In the genomic region with DNA sequence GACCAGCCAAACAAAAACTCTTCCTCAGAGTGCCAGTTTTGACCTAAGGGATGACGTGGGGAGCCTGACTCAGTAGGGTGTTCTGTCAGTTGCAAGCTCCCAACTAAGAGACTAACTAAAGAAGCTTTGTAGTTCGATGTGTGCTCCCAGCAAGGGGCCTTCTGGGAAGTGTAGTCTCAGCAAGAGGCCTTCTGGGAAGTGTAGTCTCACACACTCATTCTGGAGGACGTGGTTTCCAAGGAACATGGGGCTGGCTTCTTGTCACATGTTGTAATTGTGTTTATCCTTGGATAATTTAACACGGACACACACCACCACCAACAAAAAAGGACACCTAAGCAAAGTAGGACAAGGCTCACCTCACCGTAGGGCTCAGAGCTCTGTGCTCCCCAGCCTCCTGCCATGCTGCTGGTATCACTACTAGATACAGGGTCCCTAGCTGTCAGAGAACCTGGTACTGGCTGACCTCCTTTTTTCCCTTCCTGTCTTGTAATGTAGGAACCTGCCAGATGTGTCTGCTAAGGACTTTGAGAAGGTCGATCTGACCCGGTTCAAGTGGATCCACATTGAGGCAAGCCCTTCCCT, we compare ENCODE assay signal across 8 mouse cellular contexts. TPM values are rescaled to one million over a fixed set of nuclear protein-coding genes. Genes with fewer than 3 reads are reported as not detected.
DNase-seq lines count a peak whose midpoint lies in the region; ATAC-seq lines count a peak whose summit lies in the region.

No protein-coding gene starts in this region.

- H3K27me3 ChIP-seq in hindbrain, embryonic 13.5 days, result peaks cover 14% of the 10 kb centered on the region; the same call in 1 of the 2 replicates
- H3K27me3 ChIP-seq in liver, embryonic 12.5 days (replicated peaks), result no peaks in the 10 kb centered on the region

- DNase-seq in left cerebral cortex, postnatal 14 days (ENCODE audit: low spot score in 2 of 2), result peak; percentile 62 to 72
- DNase-seq in left cerebral cortex, postnatal 4 days, result no peak
- DNase-seq in embryo, embryonic 9.5 days (ENCODE audit: extremely low spot score), result peak; percentile 28
- peak; percentile 41 for DNase-seq in right cerebral cortex, postnatal 25 days
- DNase-seq in c-Kit-positive CD71-positive TER-119-positive erythroid progenitor cells, embryonic 14.5 days (ENCODE audit: low spot score), result no peak
- DNase-seq in urinary bladder, adult 2 months (ENCODE audit: low spot score), result no peak

- WGBS in hindbrain, embryonic 13.5 days, result 45% methylated on average over 7 of the region's 7 CpGs
- WGBS in liver, embryonic 12.5 days (ENCODE audit: insufficient replicate concordance), result 46% methylated on average over 7 of the region's 7 CpGs

- H3K9me3 ChIP-seq in hindbrain, embryonic 13.5 days, result no peaks in the 10 kb centered on the region
- H3K9me3 ChIP-seq in liver, embryonic 12.5 days (replicated peaks), result no peaks in the 10 kb centered on the region

- no peak overlapping the region for H3K27ac ChIP-seq in hindbrain, embryonic 13.5 days
- no peak overlapping the region for H3K27ac ChIP-seq in liver, embryonic 12.5 days

- no peak overlapping the region for H3K4me3 ChIP-seq in hindbrain, embryonic 13.5 days
- H3K4me3 ChIP-seq in liver, embryonic 12.5 days, result no peak overlapping the region

- peak; percentile 77; the same call in 1 of the 2 replicates for ATAC-seq in hindbrain, embryonic 13.5 days (ENCODE audit: low FRiP score)
- ATAC-seq in liver, embryonic 12.5 days, result no peak

- peaks cover under 1% of the 10 kb centered on the region; the same call in 1 of the 2 replicates for H3K4me1 ChIP-seq in hindbrain, embryonic 13.5 days (replicated peaks)
- peaks cover 13% of the 10 kb centered on the region for H3K4me1 ChIP-seq in liver, embryonic 12.5 days

- H3K9ac ChIP-seq in hindbrain, embryonic 13.5 days, result no peak overlapping the region
- H3K9ac ChIP-seq in liver, embryonic 12.5 days, result no peak overlapping the region

- intact Hi-C loops in left cerebral cortex, postnatal 14 days (cut with DNase I), result no loop called here
- intact Hi-C loops in left cerebral cortex, postnatal 4 days (cut with DNase I), result no loop called here

- H3K4me2 ChIP-seq in hindbrain, embryonic 13.5 days, result peak overlapping the region; percentile 44
- H3K4me2 ChIP-seq in liver, embryonic 12.5 days, result 0 out of 2 replicates have a peak overlapping the region, but pooled peaks have one; percentile 4

- H3K36me3 ChIP-seq in hindbrain, embryonic 13.5 days, result no peaks in the 10 kb centered on the region
- peaks cover 9% of the 10 kb centered on the region for H3K36me3 ChIP-seq in liver, embryonic 12.5 days

RNA-seq across cellular contexts. Expression of gene Khk, which starts 6.8 kb away (rescaled TPM):
- total RNA-seq in left cerebral cortex, postnatal 14 days (2021), result 1 to 10 TPM; 8.3 to 9.1 TPM
- total RNA-seq in left cerebral cortex, postnatal 4 days (2021), result 1 to 10 TPM; 4.7 to 4.8 TPM
- 8.7 and 9.1 TPM in 2 replicates for polyA plus RNA-seq in hindbrain, embryonic 13.5 days (2015; fragmentation: Nextera tagmentation; extraction: Ambion mirVana)
- polyA plus RNA-seq in liver, embryonic 12.5 days (2016; fragmentation: Nextera tagmentation; extraction: Ambion mirVana), result 33.6 and 36.3 TPM in 2 replicates
- polyA plus RNA-seq in urinary bladder, adult 2 months (2012; rRNA removed), result 38.4 and 38.9 TPM in 2 replicates

RNA-seq across cellular contexts. Expression of gene Emilin1, which starts 14.8 kb away (rescaled TPM):
- total RNA-seq in left cerebral cortex, postnatal 14 days (2021), result 1 to 10 TPM; 4.5 to 4.9 TPM
- 1 to 10 TPM; 7.0 to 7.9 TPM for total RNA-seq in left cerebral cortex, postnatal 4 days (2021)
- 23.6 and 30.2 TPM in 2 replicates for polyA plus RNA-seq in hindbrain, embryonic 13.5 days (2015; fragmentation: Nextera tagmentation; extraction: Ambion mirVana)
- 70.0 and 73.6 TPM in 2 replicates for polyA plus RNA-seq in liver, embryonic 12.5 days (2016; fragmentation: Nextera tagmentation; extraction: Ambion mirVana)
- polyA plus RNA-seq in urinary bladder, adult 2 months (2012; rRNA removed), result 59.2 and 104 TPM in 2 replicates

RNA-seq across cellular contexts. Expression of gene Cgref1, which starts 17.4 kb away (rescaled TPM):
- total RNA-seq in left cerebral cortex, postnatal 14 days (2021), result 10 to 100 TPM; 33.2 to 35.3 TPM
- total RNA-seq in left cerebral cortex, postnatal 4 days (2021), result 10 to 100 TPM; 53.9 TPM
- polyA plus RNA-seq in hindbrain, embryonic 13.5 days (2015; fragmentation: Nextera tagmentation; extraction: Ambion mirVana), result 30.3 and 34.1 TPM in 2 replicates
- polyA plus RNA-seq in liver, embryonic 12.5 days (2016; fragmentation: Nextera tagmentation; extraction: Ambion mirVana), result 4.2 and 5.1 TPM in 2 replicates
- polyA plus RNA-seq in urinary bladder, adult 2 months (2012; rRNA removed), result 14.0 and 15.0 TPM in 2 replicates

RNA-seq across cellular contexts. Expression of gene Ost4, which starts 20.4 kb away (rescaled TPM):
- 100 to 1,000 TPM in 1 of 2 experiments, 10 to 100 TPM in 1; 96.8 to 101 TPM for total RNA-seq in left cerebral cortex, postnatal 14 days (2021)
- 100 to 1,000 TPM in 1 of 2 experiments, 10 to 100 TPM in 1; 95.0 to 112 TPM for total RNA-seq in left cerebral cortex, postnatal 4 days (2021)
- 272 and 289 TPM in 2 replicates for polyA plus RNA-seq in hindbrain, embryonic 13.5 days (2015; fragmentation: Nextera tagmentation; extraction: Ambion mirVana)
- polyA plus RNA-seq in liver, embryonic 12.5 days (2016; fragmentation: Nextera tagmentation; extraction: Ambion mirVana), result 374 and 383 TPM in 2 replicates
- 268 and 335 TPM in 2 replicates for polyA plus RNA-seq in urinary bladder, adult 2 months (2012; rRNA removed)

RNA-seq across cellular contexts. Expression of gene Preb, which starts 32.1 kb away (rescaled TPM):
- 100 to 1,000 TPM; 122 to 140 TPM for total RNA-seq in left cerebral cortex, postnatal 14 days (2021)
- total RNA-seq in left cerebral cortex, postnatal 4 days (2021), result 100 to 1,000 TPM; 114 to 116 TPM
- polyA plus RNA-seq in hindbrain, embryonic 13.5 days (2015; fragmentation: Nextera tagmentation; extraction: Ambion mirVana), result 110 and 112 TPM in 2 replicates
- polyA plus RNA-seq in liver, embryonic 12.5 days (2016; fragmentation: Nextera tagmentation; extraction: Ambion mirVana), result 110 and 111 TPM in 2 replicates
- polyA plus RNA-seq in urinary bladder, adult 2 months (2012; rRNA removed), result 166 and 214 TPM in 2 replicates

Comparison
In these comparisons a context has a peak if more than half of its experiments do, and no peak if none do; other contexts are left out.
1. DNase-seq: peak in left cerebral cortex, postnatal 14 days (2 of 2), embryo, embryonic 9.5 days (single experiment) and right cerebral cortex, postnatal 25 days (single experiment); none in left cerebral cortex, postnatal 4 days (single experiment), c-Kit-positive CD71-positive TER-119-positive erythroid progenitor cells, embryonic 14.5 days (single experiment) and urinary bladder, adult 2 months (single experiment).